Mouse (Mus musculus) embryonic fibroblast, embryonic 13.5 days (primary cell): ENCODE measurements around the gene Ovol2. TPM values are rescaled to one million over a fixed set of nuclear protein-coding genes. Genes with fewer than 3 reads are reported as not detected.

ENCODE experiments used
- H3K27ac ChIP-seq: 2 replicates; pipeline ENCODE4 v1.5.1; 2012; ENCODE audit warnings: low read length, control low read depth, inconsistent platforms; ENCODE audit not compliant: insufficient read depth
- H3K4me1 ChIP-seq: 2 replicates; pipeline ENCODE4 v1.6.1; 2011; ENCODE audit warnings: low read length; ENCODE audit not compliant: control insufficient read depth, insufficient read depth
- H3K4me3 ChIP-seq: 2 replicates; pipeline ENCODE4 v1.5.1; 2011; ENCODE audit warnings: mild to moderate bottlenecking, control low read depth, low read length; ENCODE audit not compliant: insufficient read depth
- CTCF ChIP-seq: IDR thresholded peaks from 2 replicates; pipeline ENCODE4 v1.5.1; 2011; ENCODE audit warnings: mild to moderate bottlenecking, control low read depth, low read length, moderate library complexity, borderline replicate concordance; ENCODE audit not compliant: insufficient read depth
- POLR2A ChIP-seq: IDR thresholded peaks from 2 replicates; pipeline ENCODE4 v1.6.1; 2011; ENCODE audit warnings: low read depth, mild to moderate bottlenecking, control low read depth, low read length, moderate library complexity
- polyA plus RNA-seq: library from polyadenylated mRNA; stranded (reverse); fragments of >200 nt; gene quantifications from 2 replicates; pipeline ENCODE4 v1.2.4, GENCODE M21; 2011; ENCODE audit warnings: low read depth; ENCODE audit not compliant: missing spikeins, insufficient read length

Ovol2 gene
- polyA plus RNA-seq, 1 experiment: not detected

GRCm38 (mm10) chr2:144329451-144329850 is 2.5 kb downstream of the Ovol2 start:
- no peak overlapping the region for H3K4me3 ChIP-seq
- TF ChIP-seq CTCF (no peak), POLR2A (no peak)
- H3K27ac ChIP-seq: no peak overlapping the region
- no peaks in the 10 kb centered on the region for H3K4me1 ChIP-seq

GRCm38 (mm10) chr2:144324218-144324617 is 7.7 kb downstream of the Ovol2 start:
- Histone ChIP-seq H3K4me3 (no peak overlapping the region), H3K27ac (no peak overlapping the region), H3K4me1 (no peaks in the 10 kb centered on the region)
- TF ChIP-seq CTCF (no peak), POLR2A (no peak)

- Histone ChIP-seq H3K27ac (no peak overlapping the region), H3K4me1 (no peaks in the 10 kb centered on the region), H3K4me3 (no peak overlapping the region)
- TF ChIP-seq CTCF (no peak), POLR2A (no peak)
These were observed 20.6 kb downstream of the Ovol2 start for GRCm38 (mm10) chr2:144311372-144311771.

- TF ChIP-seq POLR2A (no peak), CTCF (no peak)
- Histone ChIP-seq H3K4me1 (no peaks in the 10 kb centered on the region), H3K4me3 (no peak overlapping the region), H3K27ac (no peak overlapping the region)
These were observed 21.7 kb downstream of the Ovol2 start for GRCm38 (mm10) chr2:144310273-144310672.

- no peak overlapping the region for H3K27ac ChIP-seq
- TF ChIP-seq POLR2A: no peak
- TF ChIP-seq CTCF: no peak
- H3K4me3 ChIP-seq: no peak overlapping the region
- no peaks in the 10 kb centered on the region for H3K4me1 ChIP-seq
These were observed 23.4 kb downstream of the Ovol2 start for GRCm38 (mm10) chr2:144308561-144308960.

GRCm38 (mm10) chr2:144305721-144306294 is 26.1 kb downstream of the Ovol2 start:
- no peak overlapping the region for H3K4me3 ChIP-seq
- TF ChIP-seq POLR2A: no peak
- TF ChIP-seq CTCF: no peak
- no peaks in the 10 kb centered on the region for H3K4me1 ChIP-seq
- no peak overlapping the region for H3K27ac ChIP-seq

- no peak overlapping the region for H3K4me3 ChIP-seq
- TF ChIP-seq CTCF (no peak), POLR2A (no peak)
- no peak overlapping the region for H3K27ac ChIP-seq
- peaks cover 3% of the 10 kb centered on the region for H3K4me1 ChIP-seq
These were observed 30.8 kb downstream of the Ovol2 start for GRCm38 (mm10) chr2:144301101-144301500.

- peaks cover 3% of the 10 kb centered on the region for H3K4me1 ChIP-seq
- TF ChIP-seq POLR2A (no peak), CTCF (no peak)
These were observed 31.9 kb downstream of the Ovol2 start for GRCm38 (mm10) chr2:144299749-144300669.

GRCm38 (mm10) chr2:144295145-144295735 is 36.7 kb downstream of the Ovol2 start:
- no peak for TF ChIP-seq POLR2A
- TF ChIP-seq CTCF: no peak
- H3K4me1 ChIP-seq: peaks cover under 1% of the 10 kb centered on the region
- no peak overlapping the region for H3K4me3 ChIP-seq
- H3K27ac ChIP-seq: no peak overlapping the region

More at GRCm38 (mm10) chr2:144299749-144300669, 31.9 kb downstream of the Ovol2 start:
- peak overlapping the region; percentile 32 for H3K27ac ChIP-seq
- H3K4me3 ChIP-seq: no peak overlapping the region

- Histone ChIP-seq H3K4me3 (no peak overlapping the region), H3K27ac (no peak overlapping the region), H3K4me1 (no peaks in the 10 kb centered on the region)
- no peak for TF ChIP-seq POLR2A
- TF ChIP-seq CTCF: no peak
These were observed 40.2 kb downstream of the Ovol2 start for GRCm38 (mm10) chr2:144291600-144292305.
